Mouse (Mus musculus): Measurements from ENCODE around the gene Cby3. TPM values are rescaled to one million over a fixed set of nuclear protein-coding genes. Genes with fewer than 3 reads are reported as not detected.

Gene Cby3
- total RNA-seq, 2 experiments from 2014 or later, result 0.29 TPM; not detected in 1

DNA sequence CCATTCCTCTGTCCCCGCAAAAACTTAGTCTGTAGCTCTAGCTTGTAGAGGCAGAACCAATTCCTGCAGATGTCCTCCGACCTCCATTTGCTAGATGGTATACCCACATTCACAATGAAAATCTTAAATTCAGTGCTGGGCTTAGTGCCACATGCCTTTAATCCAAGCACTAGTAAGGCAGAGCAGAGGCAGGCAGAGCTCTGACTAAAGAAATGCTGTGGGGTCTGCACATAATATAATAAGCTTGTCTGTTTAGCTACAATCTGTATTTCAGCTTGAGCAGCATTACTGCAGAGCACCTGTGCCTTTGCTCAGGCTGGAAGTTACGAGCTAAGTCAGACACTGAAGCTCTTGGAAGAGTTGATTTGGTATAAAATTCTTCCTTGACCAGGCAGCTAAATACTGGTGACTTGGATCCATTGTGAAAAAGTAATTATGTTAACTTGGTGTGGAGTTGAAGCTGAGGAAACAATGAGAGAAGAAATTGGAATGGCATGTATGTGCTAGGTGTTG, 33.0 kb downstream of the Cby3 start:
- no peak for ATAC-seq (replicated peaks; ENCODE audit: poor library complexity)

DNA sequence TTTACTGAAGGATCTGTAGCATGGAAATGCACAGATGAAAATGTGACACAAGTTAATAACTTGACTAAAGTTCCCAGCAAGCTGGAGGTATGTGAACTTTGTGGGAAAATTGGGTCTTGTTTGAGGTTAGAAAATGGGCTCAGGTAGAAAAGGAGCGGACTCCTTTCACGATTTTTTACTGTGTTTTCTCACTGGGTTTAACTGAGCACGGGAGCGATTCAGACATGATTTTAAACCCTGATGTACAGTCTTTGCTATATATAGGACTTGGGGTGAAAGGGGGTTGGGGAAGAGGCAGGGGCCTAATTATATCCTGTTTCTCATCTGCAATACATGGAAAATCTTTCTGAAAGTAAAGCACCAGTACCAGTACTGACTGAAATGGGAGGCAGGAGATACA, 33.4 kb downstream of the Cby3 start:
- ATAC-seq (replicated peaks; ENCODE audit: poor library complexity), result no peak

DNA sequence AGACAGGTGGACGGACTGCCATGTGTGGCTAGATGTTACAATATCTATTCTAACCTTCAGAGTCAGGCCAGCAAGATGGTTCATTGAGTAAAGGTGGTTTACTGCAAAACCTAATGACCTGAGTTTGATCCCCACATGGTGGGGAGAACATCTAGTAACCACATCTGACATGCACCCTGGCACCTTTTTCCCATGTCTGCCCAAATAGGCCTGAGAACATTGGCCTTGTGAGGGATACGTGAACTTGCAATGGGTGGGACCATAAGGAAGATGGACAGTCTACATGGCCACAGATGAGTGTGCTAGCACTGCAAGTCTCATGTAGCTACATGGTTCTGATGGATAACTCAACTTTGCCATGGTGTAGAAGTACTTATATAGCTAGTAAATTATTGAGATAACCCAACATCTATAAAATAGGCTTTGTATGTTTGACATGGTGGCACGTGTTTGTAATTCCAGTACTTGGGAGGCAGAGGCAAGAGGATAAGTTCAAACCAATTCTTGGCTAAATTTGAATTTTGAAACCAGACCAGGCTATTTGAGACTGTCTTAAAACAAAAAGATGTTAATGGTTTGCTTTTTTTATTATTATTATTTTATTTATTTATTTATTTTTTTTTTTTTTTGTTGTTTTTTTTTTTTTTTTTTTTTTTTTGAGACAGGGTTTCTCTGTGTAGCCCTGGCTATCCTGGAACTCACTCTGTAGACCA, 34.1 kb downstream of the Cby3 start:
- no peak for ATAC-seq (replicated peaks; ENCODE audit: poor library complexity)

DNA sequence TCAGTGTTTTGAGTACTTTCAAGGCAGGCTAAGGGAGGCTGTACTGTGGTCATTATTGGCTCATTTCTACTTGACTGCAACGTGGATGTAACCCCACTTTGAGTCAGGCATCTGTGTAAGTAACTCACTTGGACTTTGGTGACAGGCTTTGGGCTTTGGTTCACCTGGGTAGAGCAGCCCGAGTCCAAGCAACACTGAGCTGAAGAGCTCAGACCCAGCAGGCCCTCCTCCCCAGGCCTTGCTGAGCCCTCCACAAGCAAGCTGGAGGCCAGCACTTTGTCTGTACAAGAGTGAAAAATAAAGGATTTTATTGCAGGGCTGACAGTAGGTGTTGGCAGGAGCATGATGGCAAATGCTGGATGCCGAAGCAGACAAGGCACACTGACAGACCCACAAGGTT, 34.7 kb downstream of the Cby3 start:
- no peak for ATAC-seq (replicated peaks; ENCODE audit: poor library complexity)

DNA sequence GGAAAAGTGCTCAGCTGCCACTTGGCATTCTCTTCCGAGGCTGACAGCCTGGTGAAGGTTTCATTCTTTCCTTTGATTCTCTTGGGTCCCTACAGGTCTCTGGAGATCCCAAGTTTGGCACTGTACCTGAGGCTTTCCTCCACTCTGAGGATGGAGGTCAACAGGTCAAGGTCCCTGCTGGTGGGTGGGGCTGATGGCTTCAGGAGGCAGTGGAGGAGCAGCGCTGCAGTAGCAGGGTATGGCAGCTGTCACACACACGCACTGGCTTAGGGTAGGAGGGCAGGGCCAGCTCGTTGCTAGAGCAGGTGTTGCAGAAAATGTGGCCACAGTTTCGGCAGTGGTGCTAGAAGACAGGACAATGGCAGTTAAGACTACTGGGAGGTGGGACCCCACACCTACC, 35.4 kb downstream of the Cby3 start:
- ATAC-seq (replicated peaks; ENCODE audit: poor library complexity), result no peak

DNA sequence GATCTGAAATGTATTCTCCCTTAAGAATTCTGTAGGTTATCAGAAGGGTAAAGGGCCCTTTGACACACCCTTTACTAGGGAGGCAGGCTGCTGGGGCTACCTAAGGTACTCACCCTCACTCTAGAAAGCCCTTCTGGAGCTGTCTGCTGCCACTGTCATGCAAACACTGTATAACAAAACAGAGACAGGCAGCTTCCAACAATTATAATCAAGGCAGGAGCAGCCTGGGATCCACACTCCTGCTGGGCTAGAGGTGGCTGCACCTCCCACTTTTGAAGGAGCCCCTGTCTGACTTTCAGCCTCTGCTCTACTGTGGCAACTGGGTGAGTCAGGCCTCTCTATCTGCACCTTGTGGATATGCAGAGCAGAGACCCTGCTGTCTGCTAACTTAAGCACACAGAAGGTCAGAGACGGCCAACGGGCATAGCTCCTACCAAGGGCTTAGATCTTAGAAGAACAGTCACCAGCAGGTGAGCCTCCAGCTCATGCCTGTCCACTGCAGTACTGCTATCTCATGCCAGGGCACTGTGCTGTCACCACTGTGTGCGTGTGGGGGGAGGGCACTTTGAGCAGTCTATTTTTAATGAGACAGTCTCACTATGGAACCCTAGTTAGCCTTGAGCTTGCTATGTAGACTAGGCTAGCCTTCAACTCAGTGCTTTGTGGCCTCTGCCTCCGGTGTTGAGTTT, 37.2 kb downstream of the Cby3 start:
- peak; percentile 27 for ATAC-seq (replicated peaks; ENCODE audit: poor library complexity)

DNA sequence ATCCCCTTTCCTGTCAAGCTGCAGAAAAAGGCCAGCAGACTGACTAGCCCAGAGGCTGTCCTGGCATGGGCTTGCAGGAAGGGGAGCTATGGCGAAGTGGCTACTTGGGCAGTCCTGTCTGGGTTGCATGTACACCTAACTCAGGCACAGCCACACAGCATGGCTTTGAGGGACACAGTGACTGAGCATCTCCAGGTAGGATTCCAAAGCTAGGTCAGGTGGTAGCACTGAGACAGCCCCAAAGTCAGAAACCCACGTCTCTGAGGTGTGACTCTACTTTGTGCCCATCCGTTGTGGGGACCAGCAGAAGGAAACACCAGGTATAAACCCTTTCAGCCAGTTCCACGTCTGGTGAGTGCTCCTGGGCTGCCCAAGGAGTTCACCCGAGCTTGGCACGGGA, 39.0 kb downstream of the Cby3 start:
- ATAC-seq (replicated peaks; ENCODE audit: poor library complexity), result no peak

DNA sequence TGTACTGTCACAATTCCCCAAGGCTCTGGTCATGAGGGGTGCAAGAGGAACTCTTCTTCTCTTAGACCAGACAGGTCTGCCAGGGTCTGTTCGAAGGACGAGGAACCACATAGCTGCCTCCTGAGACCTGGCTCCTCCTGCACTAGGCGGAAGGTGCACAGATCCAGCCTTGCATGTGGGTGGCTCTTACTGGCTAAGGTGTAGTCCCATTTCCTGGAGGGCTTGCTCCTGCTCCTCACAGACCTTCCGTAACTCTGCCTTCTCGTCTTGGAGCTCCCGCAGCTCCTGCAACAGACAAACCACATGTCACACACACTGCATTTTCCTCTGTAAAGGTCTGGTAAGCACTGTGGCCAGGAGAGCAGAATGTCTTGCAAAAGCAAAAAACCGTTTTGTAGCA, 40.5 kb downstream of the Cby3 start:
- ATAC-seq (replicated peaks; ENCODE audit: poor library complexity), result no peak

DNA sequence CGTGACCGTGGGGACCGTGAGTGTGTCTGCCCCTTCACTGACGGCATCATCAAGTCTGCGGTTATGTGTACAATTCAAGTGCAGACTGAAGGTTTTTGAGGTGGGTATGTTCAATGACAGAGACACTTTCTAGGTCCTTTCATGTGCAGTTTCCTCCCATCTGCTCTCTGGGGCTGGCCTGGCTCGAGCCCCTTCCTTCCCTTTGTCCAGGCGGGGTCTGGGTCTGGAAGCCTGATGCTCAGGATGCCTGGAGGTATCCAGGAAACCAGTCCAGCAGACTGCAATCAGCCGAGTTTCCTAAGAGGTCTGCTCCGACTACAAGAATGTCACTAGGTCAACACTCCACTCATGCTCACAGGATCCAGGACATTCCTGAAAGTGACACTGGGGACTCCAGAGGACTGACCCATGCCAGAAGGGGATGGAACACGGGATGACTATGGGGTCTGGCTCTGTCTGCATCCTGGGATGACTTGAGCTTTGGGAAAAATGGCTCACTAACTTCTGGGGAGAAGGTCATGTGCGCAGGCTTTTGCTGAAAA, 42.6 kb downstream of the Cby3 start:
- no peak for ATAC-seq (replicated peaks; ENCODE audit: poor library complexity)

DNA sequence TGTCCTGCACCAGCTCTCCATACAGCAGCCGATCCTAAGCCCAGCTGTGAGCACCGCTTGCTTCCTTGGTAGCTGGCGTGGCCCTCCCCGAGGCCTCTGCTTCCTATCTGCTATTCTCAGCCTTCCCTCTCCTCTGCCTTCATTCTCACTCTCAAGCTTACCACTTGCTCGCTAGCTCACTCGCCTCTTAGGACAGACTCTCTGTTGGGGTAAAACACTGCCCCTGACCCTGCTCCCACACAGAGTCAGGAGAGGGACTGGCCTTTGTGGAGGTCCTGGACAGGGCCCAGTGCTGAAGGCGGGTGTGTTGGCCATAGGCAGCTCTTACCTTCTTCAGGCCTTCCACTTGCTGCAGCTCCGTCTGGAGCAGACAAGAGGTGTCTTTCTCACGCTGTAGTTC, 43.1 kb downstream of the Cby3 start:
- no peak for ATAC-seq (replicated peaks; ENCODE audit: poor library complexity)

DNA sequence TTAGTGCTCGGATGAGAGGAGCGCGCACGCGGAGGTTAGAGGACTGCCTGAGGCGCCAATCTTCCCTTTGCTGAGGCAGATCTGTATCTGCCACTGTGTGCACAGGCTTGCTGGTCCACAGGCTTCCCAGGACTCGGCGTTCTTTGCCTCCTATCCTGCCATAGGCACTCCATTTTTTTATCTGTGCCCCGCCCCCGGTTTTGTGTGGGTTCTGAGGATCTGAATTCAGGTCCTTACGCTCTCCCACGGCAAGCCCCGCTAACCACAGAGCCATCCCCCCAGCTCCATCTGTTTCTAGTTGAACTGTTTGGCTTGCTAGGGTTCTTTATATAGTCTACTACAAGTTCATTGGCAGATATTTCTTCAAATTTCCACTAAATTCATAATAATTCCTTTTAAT, 44.5 kb downstream of the Cby3 start:
- ATAC-seq (replicated peaks; ENCODE audit: poor library complexity), result no peak

DNA sequence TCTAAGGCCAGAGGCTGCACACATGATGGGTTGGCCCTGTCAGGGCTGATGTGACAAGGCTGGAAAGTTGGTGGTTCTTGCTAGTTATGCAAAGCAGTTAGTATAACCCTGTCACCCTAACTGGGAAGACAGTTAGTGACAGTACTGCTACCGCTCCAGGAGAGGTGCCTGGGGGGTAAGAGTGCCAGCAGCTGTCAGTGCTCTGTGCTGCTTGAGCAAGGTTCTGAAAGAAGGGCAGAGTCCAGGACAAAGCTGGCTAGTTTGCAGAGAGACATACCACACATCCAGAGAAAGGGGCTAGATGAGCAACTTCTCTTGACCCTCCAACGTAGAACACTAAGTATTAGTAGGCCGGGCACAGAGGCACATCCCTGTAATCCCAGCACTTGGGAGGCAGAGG, 48.2 kb downstream of the Cby3 start:
- ATAC-seq (replicated peaks; ENCODE audit: poor library complexity), result no peak

DNA sequence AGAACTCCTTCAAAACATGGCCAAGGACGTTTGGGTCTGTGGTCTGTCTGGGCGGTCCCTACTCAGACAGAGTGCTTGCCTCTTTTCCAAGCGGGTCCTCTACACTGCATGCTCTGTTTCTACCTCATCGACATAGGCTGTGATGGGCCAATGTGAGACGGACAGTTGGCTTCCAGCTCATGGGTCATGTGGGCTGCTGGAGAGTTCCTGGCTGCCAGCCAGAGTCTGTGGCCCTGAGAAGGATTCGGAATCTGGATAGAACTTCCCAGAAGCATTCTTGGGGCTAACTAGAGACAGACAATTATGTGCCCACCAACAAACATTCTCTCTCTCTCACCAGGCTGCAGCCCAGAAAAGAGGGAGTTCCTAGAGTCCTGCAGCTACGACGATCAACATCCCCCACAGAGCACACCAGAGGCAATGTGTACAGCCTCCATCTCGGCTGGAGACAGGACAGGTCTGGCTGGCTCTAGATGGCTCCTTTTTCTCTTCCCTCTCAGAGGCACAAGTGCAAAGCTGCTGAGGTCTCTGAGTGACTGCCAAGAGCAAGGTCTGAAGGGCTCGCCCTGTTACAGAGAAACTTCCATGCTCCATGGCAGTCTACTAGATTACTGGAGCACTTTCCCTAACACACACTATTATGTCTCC, 49.2 kb downstream of the Cby3 start:
- no peak for ATAC-seq (replicated peaks; ENCODE audit: poor library complexity)

DNA sequence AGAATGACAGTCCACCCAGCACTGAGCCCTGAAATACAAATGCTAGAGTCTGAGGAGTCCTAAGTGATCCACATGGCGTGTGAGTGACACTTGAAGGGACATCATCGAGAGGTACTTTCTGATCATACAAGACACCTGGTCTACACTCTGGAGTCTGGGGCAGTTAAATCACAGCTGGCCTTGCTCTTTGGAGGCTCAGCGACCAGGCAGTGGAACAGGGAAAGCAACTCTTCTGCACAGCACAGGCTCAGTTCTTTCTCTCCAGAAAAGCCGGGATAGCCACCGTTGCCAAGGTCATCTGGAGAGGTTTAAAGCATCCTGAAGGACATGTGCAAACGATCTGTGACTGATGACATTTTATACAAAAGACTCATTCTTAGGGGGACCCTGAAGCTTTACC, 53.0 kb downstream of the Cby3 start:
- no peak for ATAC-seq (replicated peaks; ENCODE audit: poor library complexity)

Other genes starting within 250 kb of the Cby3 start
- gene Tbc1d9b, start 223.1 kb upstream of the Cby3 start, total RNA-seq (2015), result 38.6 and 41.5 TPM in 2 replicates
- 78.6 and 91.2 TPM in 2 replicates for gene Tbc1d9b, start 223.1 kb upstream of the Cby3 start, total RNA-seq (2017)
- gene Mrnip, start 180.0 kb upstream of the Cby3 start, total RNA-seq (2015), result 18.8 and 20.0 TPM in 2 replicates
- 14.6 and 16.5 TPM in 2 replicates for gene Mrnip, start 180.0 kb upstream of the Cby3 start, total RNA-seq (2017)
- 42.7 and 49.3 TPM in 2 replicates for gene Sqstm1, start 143.6 kb upstream of the Cby3 start, total RNA-seq (2015)
- gene Sqstm1, start 143.6 kb upstream of the Cby3 start, total RNA-seq (2017), result 207 and 220 TPM in 2 replicates
- 17.4 and 18.9 TPM in 2 replicates for gene Mgat4b, start 143.6 kb upstream of the Cby3 start, total RNA-seq (2015)
- 10.8 and 16.2 TPM in 2 replicates for gene Mgat4b, start 143.6 kb upstream of the Cby3 start, total RNA-seq (2017)
- 0.74 and 1.1 TPM in 2 replicates for gene Ltc4s, start 115.8 kb upstream of the Cby3 start, total RNA-seq (2015)
- 1.4 TPM in 1 of 2 replicates, not detected in the other for gene Ltc4s, start 115.8 kb upstream of the Cby3 start, total RNA-seq (2017)
- gene Maml1, start 62.2 kb upstream of the Cby3 start, total RNA-seq (2015), result 14.2 and 15.9 TPM in 2 replicates
- gene Maml1, start 62.2 kb upstream of the Cby3 start, total RNA-seq (2017), result 4.1 and 4.2 TPM in 2 replicates
- 500 and 518 TPM in 2 replicates for gene Canx, start 28.8 kb upstream of the Cby3 start, total RNA-seq (2015)
- gene Canx, start 28.8 kb upstream of the Cby3 start, total RNA-seq (2017), result 1,173 and 1,480 TPM in 2 replicates
- gene Hnrnph1, start 22.5 kb downstream of the Cby3 start, total RNA-seq (2015), result 748 and 912 TPM in 2 replicates
- 703 and 864 TPM in 2 replicates for gene Hnrnph1, start 22.5 kb downstream of the Cby3 start, total RNA-seq (2017)
- 29.5 and 38.1 TPM in 2 replicates for gene Rufy1, start 76.7 kb downstream of the Cby3 start, total RNA-seq (2015)
- gene Rufy1, start 76.7 kb downstream of the Cby3 start, total RNA-seq (2017), result 42.5 and 48.5 TPM in 2 replicates
- 0.17 TPM in 1 of 2 replicates, not detected in the other for gene Adamts2, start 247.6 kb downstream of the Cby3 start, total RNA-seq (2015)
- not detected in 2 replicates for gene Adamts2, start 247.6 kb downstream of the Cby3 start, total RNA-seq (2017)